Comparison of ENCODE assay signal across 8 mouse cellular contexts in genomic region chr6:125030532-125030931, GRCm38 (mm10). TPM values are rescaled to one million over a fixed set of nuclear protein-coding genes. Genes with fewer than 3 reads are reported as not detected.
DNase-seq lines count a peak whose midpoint lies in the region; ATAC-seq and TF ChIP-seq lines count a peak whose summit lies in the region.
"Not testable (repeated sequence)": the region's sequence is repeated elsewhere in the genome, so short reads cannot be mapped to it uniquely, and the experiment has no call there.

No protein-coding gene starts in this region.

- H3K9me3 ChIP-seq in intestine, embryonic 16.5 days (ENCODE audit: control insufficient read depth, low read length); midbrain, postnatal 0 days (ENCODE audit: low read length): not testable (repeated sequence)

- peak; percentile 94 for ATAC-seq in common myeloid progenitor, adult 5-6 weeks (replicated peaks; ENCODE audit: low read depth, poor library complexity, severe bottlenecking)
- ATAC-seq in intestine, embryonic 16.5 days, result 0 out of 2 replicates have a peak, but pooled peaks have one; percentile 36
- 0 out of 2 replicates have a peak, but pooled peaks have one; percentile 13 for ATAC-seq in midbrain, postnatal 0 days (ENCODE audit: low FRiP score)

- TF ChIP-seq CTCF in C2C12 (IDR thresholded peaks at IDR 0.05; ENCODE audit: control insufficient read depth, insufficient read depth, insufficient read length), result peak; percentile 86
- peak; percentile 97 for TF ChIP-seq CTCF in liver, adult 2 months (IDR thresholded peaks at IDR 0.05; ENCODE audit: low read depth, low read length)
- TF ChIP-seq CTCF in midbrain, postnatal 0 days (IDR thresholded peaks at IDR 0.05), result peak; percentile 86

- not testable (repeated sequence) for H3ac ChIP-seq in C2C12 (ENCODE audit: control insufficient read depth, insufficient read length, low read depth)

- not testable (repeated sequence) for H3K79me2 ChIP-seq in C2C12 (ENCODE audit: control insufficient read depth, insufficient read depth); liver, adult 2 months (ENCODE audit: control insufficient read depth, insufficient read depth, low read length)

- not testable (repeated sequence) for H3K9ac ChIP-seq in intestine, embryonic 16.5 days (ENCODE audit: low read depth, low read length); liver, adult 2 months (ENCODE audit: low read depth, low read length); midbrain, postnatal 0 days (replicated peaks; ENCODE audit: low read length, poor library complexity, severe bottlenecking)

- peaks cover 82% of the 10 kb centered on the region for H3K36me3 ChIP-seq in C2C12 (ENCODE audit: control insufficient read depth, insufficient read depth)
- peaks cover 38% of the 10 kb centered on the region for H3K36me3 ChIP-seq in intestine, embryonic 16.5 days (ENCODE audit: control insufficient read depth, insufficient read depth, low read length)
- peaks cover 60% of the 10 kb centered on the region for H3K36me3 ChIP-seq in liver, adult 2 months (ENCODE audit: control insufficient read depth, insufficient read depth, low read length)
- peaks cover 46% of the 10 kb centered on the region for H3K36me3 ChIP-seq in midbrain, postnatal 0 days (ENCODE audit: insufficient read depth, low read length)
- peaks cover 11% of the 10 kb centered on the region; the same call in 1 of the 2 replicates for H3K36me3 ChIP-seq in splenic B cell, adult 2 months (ENCODE audit: control insufficient read depth, insufficient read depth, low read length, poor library complexity, severe bottlenecking)

- WGBS in intestine, embryonic 16.5 days, result 32% methylated on average over 6 of the region's 9 CpGs
- 52% methylated on average over 8 of the region's 9 CpGs for WGBS in liver, adult 2 months
- WGBS in midbrain, postnatal 0 days, result 32% methylated on average over 7 of the region's 9 CpGs

- TF ChIP-seq POLR2A in liver, adult 2 months (IDR thresholded peaks at IDR 0.05; ENCODE audit: extremely low read depth, insufficient read depth, low read length), result not testable (repeated sequence)

- not testable (repeated sequence) for H3K4me1 ChIP-seq in intestine, embryonic 16.5 days (ENCODE audit: control insufficient read depth, insufficient read depth, low read length); liver, adult 2 months (ENCODE audit: control insufficient read depth, insufficient read depth, low read length); midbrain, postnatal 0 days (ENCODE audit: insufficient read depth, low read length)

- not testable (repeated sequence) for H3K4me2 ChIP-seq in intestine, embryonic 16.5 days (ENCODE audit: low read depth, low read length); midbrain, postnatal 0 days (ENCODE audit: low read depth, low read length, poor library complexity, severe bottlenecking)

- H3K4me3 ChIP-seq in C2C12 (ENCODE audit: insufficient read depth, poor library complexity, severe bottlenecking); intestine, embryonic 16.5 days (ENCODE audit: low read length); liver, adult 2 months (ENCODE audit: insufficient read depth, low read depth, low read length); midbrain, postnatal 0 days (ENCODE audit: low read depth, low read length): not testable (repeated sequence)

- H3K27me3 ChIP-seq in C2C12 (ENCODE audit: control insufficient read depth, insufficient read depth, insufficient read length); intestine, embryonic 16.5 days (replicated peaks; ENCODE audit: control insufficient read depth, insufficient read depth, low read length); liver, adult 2 months (ENCODE audit: control insufficient read depth, insufficient read depth, low read length); midbrain, postnatal 0 days (ENCODE audit: insufficient read depth, low read length); splenic B cell, adult 2 months (ENCODE audit: control insufficient read depth, insufficient read depth, low read length, poor library complexity, severe bottlenecking): not testable (repeated sequence)

- H3K27ac ChIP-seq in intestine, embryonic 16.5 days (ENCODE audit: low read length); liver, adult 2 months (replicated peaks; ENCODE audit: insufficient read depth, low read depth, low read length); midbrain, postnatal 0 days (ENCODE audit: low read depth, low read length): not testable (repeated sequence)

- not testable (repeated sequence) for H3K79me3 ChIP-seq in C2C12 (ENCODE audit: low read depth)

- DNase-seq in adrenal gland, adult (ENCODE audit: inconsistent age in 2 of 2, low spot score in 1 of 2), result peak; percentile 48 to 78
- peak; percentile 62 for DNase-seq in gastrocnemius, postnatal 14 days
- not testable (repeated sequence) for DNase-seq in liver, adult 2 months (ENCODE audit: extremely low read depth, low read depth, low spot score)
- DNase-seq in midbrain, postnatal 0 days (ENCODE audit: low spot score), result peak; percentile 51
- DNase-seq in splenic B cell, adult 2 months (ENCODE audit: low read depth, low spot score), result peak; percentile 84

- intact Hi-C loops in gastrocnemius, postnatal 14 days (cut with DNase I; ENCODE audit: low total_unique reads), result not testable (repeated sequence)

RNA-seq across cellular contexts. Expression of gene Ing4, which starts 9.0 kb away (rescaled TPM):
- 23.6 TPM for polyA plus RNA-seq in C2C12 (2012; fragmentation: generic; extraction: Trizol)
- total RNA-seq in common myeloid progenitor, adult 5-6 weeks (2017), result 52.8 and 69.9 TPM in 2 replicates
- 10 to 100 TPM; 29.6 TPM for total RNA-seq in gastrocnemius, postnatal 14 days (2021)
- 96.0 and 105 TPM in 2 replicates for polyA plus RNA-seq in intestine, embryonic 16.5 days (2015; fragmentation: Nextera tagmentation; extraction: Ambion mirVana)
- total RNA-seq in liver, adult 2 months (2014; rRNA removed), result 15.8 and 16.3 TPM in 2 replicates
- 23.2 and 27.0 TPM in 2 replicates for polyA plus RNA-seq in liver, adult 2 months (2012; rRNA removed)
- 60.4 and 69.8 TPM in 2 replicates for total RNA-seq in midbrain, postnatal 0 days (2014; rRNA removed)
- 97.8 and 104 TPM in 2 replicates for polyA plus RNA-seq in midbrain, postnatal 0 days (2015; fragmentation: Nextera tagmentation; extraction: Ambion mirVana)

RNA-seq across cellular contexts. Expression of gene Acrbp, which starts 19.0 kb away (rescaled TPM):
- 0.91 TPM for polyA plus RNA-seq in C2C12 (2012; fragmentation: generic; extraction: Trizol)
- total RNA-seq in common myeloid progenitor, adult 5-6 weeks (2017), result 2.3 and 5.4 TPM in 2 replicates
- total RNA-seq in gastrocnemius, postnatal 14 days (2021), result 1 to 10 TPM; 1.4 to 2.5 TPM
- polyA plus RNA-seq in intestine, embryonic 16.5 days (2015; fragmentation: Nextera tagmentation; extraction: Ambion mirVana), result 9.8 and 10.6 TPM in 2 replicates
- 3.2 and 4.1 TPM in 2 replicates for total RNA-seq in liver, adult 2 months (2014; rRNA removed)
- polyA plus RNA-seq in liver, adult 2 months (2012; rRNA removed), result 6.6 and 7.8 TPM in 2 replicates
- total RNA-seq in midbrain, postnatal 0 days (2014; rRNA removed), result 6.9 and 12.6 TPM in 2 replicates
- 7.2 and 7.8 TPM in 2 replicates for polyA plus RNA-seq in midbrain, postnatal 0 days (2015; fragmentation: Nextera tagmentation; extraction: Ambion mirVana)

RNA-seq across cellular contexts. Expression of gene Zfp384, which starts 21.6 kb away (rescaled TPM):
- 27.8 TPM for polyA plus RNA-seq in C2C12 (2012; fragmentation: generic; extraction: Trizol)
- 19.7 and 27.0 TPM in 2 replicates for total RNA-seq in common myeloid progenitor, adult 5-6 weeks (2017)
- total RNA-seq in gastrocnemius, postnatal 14 days (2021), result 10 to 100 TPM; 20.1 to 20.7 TPM
- 8.9 and 10.3 TPM in 2 replicates for polyA plus RNA-seq in intestine, embryonic 16.5 days (2015; fragmentation: Nextera tagmentation; extraction: Ambion mirVana)
- total RNA-seq in liver, adult 2 months (2014; rRNA removed), result 7.6 and 8.9 TPM in 2 replicates
- polyA plus RNA-seq in liver, adult 2 months (2012; rRNA removed), result 23.1 and 34.7 TPM in 2 replicates
- total RNA-seq in midbrain, postnatal 0 days (2014; rRNA removed), result 33.2 and 38.6 TPM in 2 replicates
- polyA plus RNA-seq in midbrain, postnatal 0 days (2015; fragmentation: Nextera tagmentation; extraction: Ambion mirVana), result 9.0 and 9.7 TPM in 2 replicates

RNA-seq across cellular contexts. Expression of gene Pianp, which starts 34.0 kb away (rescaled TPM):
- polyA plus RNA-seq in C2C12 (2012; fragmentation: generic; extraction: Trizol), result 1.1 TPM
- total RNA-seq in common myeloid progenitor, adult 5-6 weeks (2017), result not detected in 2 replicates
- under 1 TPM; 0.16 to 0.72 TPM for total RNA-seq in gastrocnemius, postnatal 14 days (2021)
- polyA plus RNA-seq in intestine, embryonic 16.5 days (2015; fragmentation: Nextera tagmentation; extraction: Ambion mirVana), result 1.9 and 2.0 TPM in 2 replicates
- 0.13 TPM in 1 of 2 replicates, not detected in the other for total RNA-seq in liver, adult 2 months (2014; rRNA removed)
- 0.77 and 1.4 TPM in 2 replicates for polyA plus RNA-seq in liver, adult 2 months (2012; rRNA removed)
- 31.8 and 36.1 TPM in 2 replicates for total RNA-seq in midbrain, postnatal 0 days (2014; rRNA removed)
- 97.0 and 97.5 TPM in 2 replicates for polyA plus RNA-seq in midbrain, postnatal 0 days (2015; fragmentation: Nextera tagmentation; extraction: Ambion mirVana)

RNA-seq across cellular contexts. Expression of gene Lpar5, which starts 37.2 kb away (rescaled TPM):
- polyA plus RNA-seq in C2C12 (2012; fragmentation: generic; extraction: Trizol), result not detected
- total RNA-seq in common myeloid progenitor, adult 5-6 weeks (2017), result 4.4 and 6.9 TPM in 2 replicates
- under 1 TPM in 1 of 2 experiments, not detected in 1; 0.24 TPM for total RNA-seq in gastrocnemius, postnatal 14 days (2021)
- 9.4 and 9.7 TPM in 2 replicates for polyA plus RNA-seq in intestine, embryonic 16.5 days (2015; fragmentation: Nextera tagmentation; extraction: Ambion mirVana)
- 0.27 TPM in 1 of 2 replicates, not detected in the other for total RNA-seq in liver, adult 2 months (2014; rRNA removed)
- 0.42 and 1.2 TPM in 2 replicates for polyA plus RNA-seq in liver, adult 2 months (2012; rRNA removed)
- total RNA-seq in midbrain, postnatal 0 days (2014; rRNA removed), result 0.90 and 1.7 TPM in 2 replicates
- 0.52 and 0.71 TPM in 2 replicates for polyA plus RNA-seq in midbrain, postnatal 0 days (2015; fragmentation: Nextera tagmentation; extraction: Ambion mirVana)

Comparison
In these comparisons a context has a peak if more than half of its experiments do, and no peak if none do; other contexts are left out.
1. ATAC-seq: peak in every context shown above with its lines; median percentile 94 in common myeloid progenitor, adult 5-6 weeks; 36 in intestine, embryonic 16.5 days; 13 in midbrain, postnatal 0 days.